Mouse (Mus musculus) ES-E14 (cell line): ENCODE data around the gene Ubtf.

Experiments
- CHD2 ChIP-seq: IDR thresholded peaks from 2 replicates; pipeline ENCODE4 v1.6.1; 2014; ENCODE audit warnings: mild to moderate bottlenecking, low read depth, low read length, inconsistent platforms
- HCFC1 ChIP-seq: IDR thresholded peaks from 2 replicates; pipeline ENCODE4 v1.6.1; 2012; ENCODE audit warnings: low read length, inconsistent platforms, borderline replicate concordance; ENCODE audit not compliant: insufficient read depth
- MAFK ChIP-seq: IDR thresholded peaks from 2 replicates; pipeline ENCODE4 v1.6.1; 2014; ENCODE audit warnings: mild to moderate bottlenecking, low read depth, low read length, inconsistent platforms; ENCODE audit not compliant: insufficient read depth
- ZC3H11A ChIP-seq: IDR thresholded peaks from 2 replicates; pipeline ENCODE4 v1.6.1; 2012; ENCODE audit warnings: low read depth, mild to moderate bottlenecking, inconsistent platforms, low read length, borderline replicate concordance

- no peak for TF ChIP-seq ZC3H11A
- no peak for TF ChIP-seq HCFC1
- TF ChIP-seq CHD2, result no peak
- TF ChIP-seq MAFK, result no peak
Observed at GRCm38 (mm10) chr11:102293971-102294370, 25.6 kb downstream of the Ubtf start.
